Mouse (Mus musculus): ENCODE measurements around the gene Olfr631. TPM values are rescaled to one million over a fixed set of nuclear protein-coding genes. Genes with fewer than 3 reads are reported as not detected.

Gene Olfr631
- total RNA-seq (2023) = not detected

DNA sequence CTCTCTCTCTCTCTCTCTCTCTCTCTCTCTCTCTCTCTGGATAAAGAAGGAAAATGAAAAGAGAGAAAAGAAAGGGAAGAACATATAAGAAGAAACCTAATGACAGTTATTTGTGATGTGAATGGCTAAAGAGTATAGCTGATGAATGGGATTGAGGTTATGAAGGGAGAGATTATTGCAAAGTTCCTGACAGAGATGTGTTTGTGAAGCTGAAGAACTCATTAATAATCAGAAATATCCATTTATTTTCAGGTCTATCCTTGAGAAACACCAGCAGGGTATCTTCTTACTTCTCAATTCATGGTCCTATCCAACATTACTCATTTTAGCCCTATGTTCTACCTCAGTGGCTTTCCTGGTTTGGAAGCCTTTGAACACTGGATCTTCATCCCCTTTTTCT is at the start of gene Olfr631:
Gene Olfr631 (plus strand): TSS at position 301 of the 400 bp plus-strand sequence.

DNA sequence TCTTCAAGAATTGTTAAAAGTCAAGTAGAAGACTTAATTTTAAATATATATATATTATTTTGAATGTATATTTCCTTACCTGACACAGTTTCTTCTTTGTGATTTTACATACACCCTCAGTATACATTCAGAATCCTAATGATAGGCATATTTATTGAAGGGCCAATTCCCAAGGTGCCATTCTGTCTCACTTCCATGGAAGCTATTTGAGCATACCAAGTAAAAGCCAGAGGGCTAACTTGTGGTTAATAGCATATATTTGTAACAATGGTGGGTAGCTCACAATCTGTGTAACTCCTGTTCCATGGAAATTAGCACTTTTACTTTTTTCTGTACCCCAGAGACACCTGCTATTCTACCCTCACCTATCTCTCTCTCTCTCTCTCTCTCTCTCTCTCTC is 42.5 kb upstream of the Olfr631 start, which contains the start of gene Olfr66:
Gene Olfr66 (minus strand): TSS at position 101 of the 400 bp plus-strand sequence.

DNA sequence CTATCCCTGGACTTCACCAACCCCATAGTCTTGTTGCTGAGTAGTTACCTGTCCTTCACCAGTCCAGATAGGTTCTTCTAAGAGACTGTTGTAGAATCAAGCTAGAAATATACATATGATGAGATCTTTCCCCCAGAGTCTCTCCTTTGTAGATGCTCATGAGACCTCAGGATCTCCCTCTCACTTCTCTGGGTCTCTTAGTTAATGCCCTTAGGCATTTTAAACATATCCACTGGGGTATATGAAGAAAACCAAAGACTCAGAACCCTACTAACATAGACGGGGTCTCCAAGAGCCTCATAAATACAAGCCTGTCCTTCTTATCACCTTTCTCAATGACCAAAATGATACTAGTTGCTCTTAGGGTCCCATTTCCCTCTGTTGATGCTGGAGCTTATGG is 34.2 kb upstream of the Olfr631 start, which contains the start of gene Olfr64:
Gene Olfr64 (minus strand): TSS at position 101 of the 400 bp plus-strand sequence.

DNA sequence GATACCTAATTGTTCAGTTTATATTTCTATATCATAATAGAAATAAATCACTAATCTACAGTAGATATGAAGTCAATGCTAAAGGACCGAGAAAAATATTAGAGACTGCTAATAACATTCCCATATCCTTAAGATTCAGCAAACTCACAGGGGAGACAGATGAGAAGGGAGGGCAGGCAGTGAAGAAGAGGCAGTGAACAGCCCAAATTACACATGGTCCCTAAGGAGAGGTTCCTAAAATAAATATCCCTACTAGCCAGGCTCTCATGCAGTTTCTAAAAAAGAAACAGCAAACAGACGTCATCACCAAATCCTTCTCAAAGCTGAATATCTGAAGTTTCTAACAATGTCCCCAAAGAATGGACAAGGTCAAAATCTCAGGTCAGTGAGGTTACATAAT is 25.4 kb upstream of the Olfr631 start, which contains the start of gene Olfr65:
Gene Olfr65 (plus strand): TSS at position 301 of the 400 bp plus-strand sequence.

DNA sequence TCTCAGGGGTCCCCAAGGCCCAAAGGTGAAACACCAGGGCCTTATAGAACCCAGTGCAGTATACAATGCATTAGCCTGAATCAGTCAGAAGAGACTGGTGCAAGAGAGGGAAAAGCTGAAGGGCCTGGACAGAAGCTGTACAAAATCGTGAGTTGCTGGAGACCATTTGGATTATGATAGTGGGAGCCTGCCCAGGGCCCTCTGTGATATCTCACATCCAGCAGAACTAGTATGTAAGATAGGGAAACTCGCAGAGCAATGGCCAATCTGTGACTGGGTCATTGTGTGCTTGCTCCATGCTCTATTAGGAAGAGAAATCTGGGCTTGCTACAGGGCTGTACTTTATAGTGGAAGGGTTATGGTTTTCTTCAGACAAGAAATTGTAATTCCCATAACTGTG is 5.6 kb downstream of the Olfr631 start, which contains the start of gene Olfr632:
Gene Olfr632 (plus strand): TSS at position 84 of the 400 bp plus-strand sequence.

DNA sequence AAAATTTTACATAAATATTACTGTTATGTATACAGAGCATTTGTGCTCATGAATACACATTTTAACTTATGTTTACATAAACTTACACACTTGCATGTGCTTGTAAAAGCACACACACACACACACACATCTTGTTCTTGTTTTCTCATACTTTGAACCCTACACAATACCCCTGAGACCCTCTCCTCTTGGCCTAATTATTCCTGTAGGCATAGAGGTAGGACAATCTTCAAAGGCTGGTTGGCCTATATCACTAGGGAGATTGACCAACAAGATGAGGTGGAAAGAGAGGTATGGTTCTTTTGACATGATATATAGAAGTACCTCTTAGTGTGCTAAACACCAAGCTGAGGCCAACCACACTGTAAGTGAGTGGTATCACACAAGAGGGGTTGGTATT is 15.5 kb downstream of the Olfr631 start, which contains the start of gene Olfr633:
Gene Olfr633 (plus strand): TSS at position 301 of the 400 bp plus-strand sequence.

DNA sequence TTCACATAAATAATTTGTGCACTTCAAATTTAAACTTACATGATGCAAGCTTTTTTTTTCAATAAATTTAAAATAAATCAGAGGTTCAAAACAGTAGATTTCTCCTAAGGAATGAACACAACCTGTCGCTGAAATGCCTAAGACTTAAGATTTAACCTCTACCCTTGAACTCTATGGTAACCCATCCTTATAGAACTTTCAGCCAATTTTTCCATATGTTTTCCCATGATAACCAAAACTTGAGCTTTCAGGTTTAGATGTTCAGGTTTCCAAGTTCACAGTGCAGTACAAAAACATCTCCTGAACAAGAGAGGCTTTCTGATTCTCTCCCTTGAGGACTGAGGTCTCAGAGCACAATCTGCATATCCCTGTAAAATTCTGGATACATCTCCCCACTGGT is 42.2 kb downstream of the Olfr631 start, which contains the start of gene Olfr635:
Gene Olfr635 (plus strand): TSS at position 301 of the 400 bp plus-strand sequence.

Other genes with a start within 250 kb of the Olfr631 start
- gene Olfr625-ps1, start 246.1 kb upstream of the Olfr631 start, total RNA-seq (2023) = not detected
- not detected for gene Olfr243, start 214.2 kb upstream of the Olfr631 start, total RNA-seq (2023)
- not detected for gene Olfr628, start 198.5 kb upstream of the Olfr631 start, total RNA-seq (2023)
- gene Olfr629, start 183.9 kb upstream of the Olfr631 start, total RNA-seq (2023) = not detected
- gene Olfr630, start 171.5 kb upstream of the Olfr631 start, total RNA-seq (2023) = not detected
- not detected for gene Olfr69, start 157.2 kb upstream of the Olfr631 start, total RNA-seq (2023)
- gene Olfr68, start 149.1 kb upstream of the Olfr631 start, total RNA-seq (2023) = not detected
- not detected for gene Olfr67, start 137.0 kb upstream of the Olfr631 start, total RNA-seq (2023)
- gene Hbb-bt, start 114.8 kb upstream of the Olfr631 start, total RNA-seq (2023) = 100 to 1,000 TPM in 1 of 2 experiments, 10 to 100 TPM in 1; 81.2 to 165 TPM
- 100 to 1,000 TPM; 331 to 680 TPM for gene Hbb-bs, start 100.7 kb upstream of the Olfr631 start, total RNA-seq (2023)
- not detected for gene Hbb-bh2, start 88.3 kb upstream of the Olfr631 start, total RNA-seq (2023)
- not detected for gene Hbb-bh1, start 85.7 kb upstream of the Olfr631 start, total RNA-seq (2023)
- not detected for gene Hbb-y, start 75.6 kb upstream of the Olfr631 start, total RNA-seq (2023)
- gene Olfr66, start 42.6 kb upstream of the Olfr631 start, total RNA-seq (2023) = not detected
- not detected for gene Olfr64, start 34.3 kb upstream of the Olfr631 start, total RNA-seq (2023)
- gene Olfr65, start 25.3 kb upstream of the Olfr631 start, total RNA-seq (2023) = not detected
- not detected for gene Olfr632, start 5.5 kb downstream of the Olfr631 start, total RNA-seq (2023)
- gene Olfr633, start 15.6 kb downstream of the Olfr631 start, total RNA-seq (2023) = not detected
- gene Olfr635, start 42.3 kb downstream of the Olfr631 start, total RNA-seq (2023) = not detected
- not detected for gene Olfr638, start 69.9 kb downstream of the Olfr631 start, total RNA-seq (2023)
- under 1 TPM; 0.07 to 0.09 TPM for gene Olfr639, start 88.5 kb downstream of the Olfr631 start, total RNA-seq (2023)
- gene Olfr640, start 96.7 kb downstream of the Olfr631 start, total RNA-seq (2023) = not detected
- gene Olfr641, start 106.6 kb downstream of the Olfr631 start, total RNA-seq (2023) = not detected
- not detected for gene Olfr642, start 123.8 kb downstream of the Olfr631 start, total RNA-seq (2023)
- gene 4930516K23Rik, start 132.6 kb downstream of the Olfr631 start, total RNA-seq (2023) = not detected
- not detected for gene Olfr644, start 143.0 kb downstream of the Olfr631 start, total RNA-seq (2023)
- not detected for gene Olfr645, start 156.6 kb downstream of the Olfr631 start, total RNA-seq (2023)
- under 1 TPM in 1 of 2 experiments, not detected in 1; 0.13 TPM for gene Olfr646, start 176.0 kb downstream of the Olfr631 start, total RNA-seq (2023)
- gene Ubqln5, start 201.0 kb downstream of the Olfr631 start, total RNA-seq (2023) = not detected
- gene Olfr643, start 208.6 kb downstream of the Olfr631 start, total RNA-seq (2023) = not detected
- not detected for gene Ubqln3, start 214.5 kb downstream of the Olfr631 start, total RNA-seq (2023)
- gene Ubqlnl, start 221.7 kb downstream of the Olfr631 start, total RNA-seq (2023) = not detected
- not detected for gene Olfm5, start 236.0 kb downstream of the Olfr631 start, total RNA-seq (2023)

All from neutrophil, adult 83 days (primary cell).